Comparison of ENCODE assay signal across 8 mouse cellular contexts in genomic region chr1:132739077-132739521, GRCm38 (mm10). TPM values are rescaled to one million over a fixed set of nuclear protein-coding genes. Genes with fewer than 3 reads are reported as not detected.
DNase-seq lines count a peak whose midpoint lies in the region; ATAC-seq lines count a peak whose summit lies in the region.

No protein-coding gene starts in this region.

- H3K9me3 ChIP-seq in hindbrain, embryonic 10.5 days: no peaks in the 10 kb centered on the region
- H3K9me3 ChIP-seq in midbrain, embryonic 11.5 days (ENCODE audit: control insufficient read depth, low read length): no peaks in the 10 kb centered on the region

- peaks cover 62% of the 10 kb centered on the region for H3K27me3 ChIP-seq in hindbrain, embryonic 10.5 days (ENCODE audit: insufficient read depth, poor library complexity, severe bottlenecking)
- H3K27me3 ChIP-seq in midbrain, embryonic 11.5 days (ENCODE audit: control insufficient read depth, insufficient read depth, low read length): peaks cover 4% of the 10 kb centered on the region

- 0 out of 2 replicates have a peak, but pooled peaks have one; percentile 7 for ATAC-seq in midbrain, embryonic 11.5 days (ENCODE audit: low FRiP score)

- H3K9ac ChIP-seq in midbrain, embryonic 11.5 days (ENCODE audit: low read length): peak overlapping the region; percentile 67

- peak overlapping the region; percentile 65 for H3K4me2 ChIP-seq in midbrain, embryonic 11.5 days

- peaks cover 83% of the 10 kb centered on the region for H3K4me1 ChIP-seq in hindbrain, embryonic 10.5 days (replicated peaks)
- peaks cover 23% of the 10 kb centered on the region for H3K4me1 ChIP-seq in midbrain, embryonic 11.5 days (ENCODE audit: control insufficient read depth, insufficient read depth, low read length)

- H3K36me3 ChIP-seq in hindbrain, embryonic 10.5 days: no peaks in the 10 kb centered on the region
- no peaks in the 10 kb centered on the region for H3K36me3 ChIP-seq in midbrain, embryonic 11.5 days (ENCODE audit: control insufficient read depth, insufficient read depth, low read length)

- H3K4me3 ChIP-seq in hindbrain, embryonic 10.5 days: peak overlapping the region; percentile 61
- H3K4me3 ChIP-seq in midbrain, embryonic 11.5 days (ENCODE audit: low read depth, low read length): peak overlapping the region; percentile 60

- peak overlapping the region; percentile 86 for H3K27ac ChIP-seq in hindbrain, embryonic 10.5 days
- H3K27ac ChIP-seq in midbrain, embryonic 11.5 days (ENCODE audit: low read depth, low read length): peak overlapping the region; percentile 45; the same call in 1 of the 2 replicates

- peak; percentile 93 for DNase-seq in brain, adult 2 months (ENCODE audit: low read depth, low spot score)
- peak; percentile 60 to 67 for DNase-seq in cerebellum, postnatal 36 days
- DNase-seq in hindbrain, embryonic 10.5 days (ENCODE audit: low spot score): peak; percentile 20
- no peak for DNase-seq in midbrain, embryonic 11.5 days (ENCODE audit: low spot score, missing footprints)
- DNase-seq in urinary bladder, postnatal 25 days (ENCODE audit: low spot score): no peak
- no peak for DNase-seq in kidney, adult 11 months
- DNase-seq in thymus, postnatal 36 days: no peak
- DNase-seq in adrenal gland, postnatal 25 days: no peak

- WGBS in hindbrain, embryonic 10.5 days: 1% methylated on average over 11 of the region's 11 CpGs
- 2% methylated on average over 11 of the region's 11 CpGs for WGBS in midbrain, embryonic 11.5 days

RNA-seq across cellular contexts. Expression of gene Nfasc, which starts 2.5 kb away (rescaled TPM):
- 22.9 and 39.2 TPM in 2 replicates for polyA plus RNA-seq in hindbrain, embryonic 10.5 days (2016; fragmentation: Nextera tagmentation; extraction: Ambion mirVana)
- 16.4 and 19.2 TPM in 2 replicates for polyA plus RNA-seq in midbrain, embryonic 11.5 days (2014; fragmentation: Nextera tagmentation; extraction: Ambion mirVana)
- total RNA-seq in adrenal gland, postnatal 25 days (2021): 2.3 and 5.2 TPM in 2 replicates

Comparison
In these comparisons a context has a peak if more than half of its experiments do, and no peak if none do; other contexts are left out.
1. DNase-seq: peak in brain, adult 2 months (single experiment), cerebellum, postnatal 36 days (2 of 2) and hindbrain, embryonic 10.5 days (single experiment); none in midbrain, embryonic 11.5 days (single experiment), urinary bladder, postnatal 25 days (single experiment), kidney, adult 11 months (single experiment), thymus, postnatal 36 days (0 of 2) and adrenal gland, postnatal 25 days (single experiment).